Mouse (Mus musculus): ENCODE results near the gene Erc2. TPM values are rescaled to one million over a fixed set of nuclear protein-coding genes. Genes with fewer than 3 reads are reported as not detected.

Erc2 gene
- total RNA-seq, 2 experiments from 2014 or later, result 202 to 240 TPM

DNA sequence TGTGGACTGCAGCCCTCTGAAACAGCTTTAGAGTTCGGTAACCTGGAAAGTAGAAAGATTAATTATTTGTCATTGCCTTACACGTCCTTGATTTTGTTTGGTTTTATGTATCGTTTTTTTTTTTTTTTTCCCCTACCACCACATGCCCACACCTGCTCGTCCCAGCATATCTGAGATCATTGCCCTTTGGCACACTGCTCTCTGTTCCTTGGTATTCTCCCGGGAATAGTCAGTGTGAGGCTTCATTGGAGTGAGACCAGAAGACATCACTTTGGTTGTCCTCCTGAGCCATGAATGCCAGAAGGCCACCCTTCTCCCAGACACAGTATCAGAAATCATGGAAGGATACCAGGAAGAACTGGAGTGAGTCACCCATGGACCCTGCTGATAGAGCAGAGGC, 681.9 kb downstream of the Erc2 start:
- intact Hi-C loops (cut with DNase I), result no loop called here

GRCm38 (mm10) chr14:28308661-28309060, 686.4 kb downstream of the Erc2 start:
- DNase-seq (ENCODE audit: low spot score in 2 of 2), result no peak
- intact Hi-C loops (cut with DNase I), result no loop called here

More for the DNA sequence above, 681.9 kb downstream of the Erc2 start:
- no peak for DNase-seq (ENCODE audit: low spot score in 2 of 2)

DNA sequence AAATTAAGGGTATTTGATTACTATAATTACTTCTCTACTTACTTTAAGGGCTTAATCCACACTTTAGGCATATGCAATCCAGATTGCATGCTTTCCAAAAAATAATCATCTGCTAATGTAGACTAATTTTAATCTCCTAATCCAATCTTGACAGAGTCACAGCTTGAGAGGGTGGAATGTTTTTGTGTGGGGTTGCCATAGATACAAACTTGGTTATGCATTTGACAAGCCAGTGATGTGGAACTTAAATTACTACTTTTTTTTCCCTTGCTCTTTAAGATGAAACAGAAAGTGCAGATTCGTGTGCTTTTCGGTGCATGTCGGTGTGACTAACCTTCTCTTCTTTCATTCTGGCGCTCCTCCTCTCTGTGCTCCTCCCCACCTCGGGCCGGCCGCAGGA, 694.6 kb downstream of the Erc2 start:
- DNase-seq (ENCODE audit: low spot score in 2 of 2), result no peak
- intact Hi-C loops (cut with DNase I), result no loop called here

- intact Hi-C loops (cut with DNase I), result no loop called here
- DNase-seq (ENCODE audit: low spot score in 2 of 2), result no peak
Measured at GRCm38 (mm10) chr14:28321916-28322534, 699.8 kb downstream of the Erc2 start.

- DNase-seq (ENCODE audit: low spot score in 2 of 2), result no peak
- intact Hi-C loops (cut with DNase I), result no loop called here
Measured at GRCm38 (mm10) chr14:28323243-28323642, 701.0 kb downstream of the Erc2 start.

GRCm38 (mm10) chr14:28323727-28324126, 701.5 kb downstream of the Erc2 start:
- intact Hi-C loops (cut with DNase I), result no loop called here

DNA sequence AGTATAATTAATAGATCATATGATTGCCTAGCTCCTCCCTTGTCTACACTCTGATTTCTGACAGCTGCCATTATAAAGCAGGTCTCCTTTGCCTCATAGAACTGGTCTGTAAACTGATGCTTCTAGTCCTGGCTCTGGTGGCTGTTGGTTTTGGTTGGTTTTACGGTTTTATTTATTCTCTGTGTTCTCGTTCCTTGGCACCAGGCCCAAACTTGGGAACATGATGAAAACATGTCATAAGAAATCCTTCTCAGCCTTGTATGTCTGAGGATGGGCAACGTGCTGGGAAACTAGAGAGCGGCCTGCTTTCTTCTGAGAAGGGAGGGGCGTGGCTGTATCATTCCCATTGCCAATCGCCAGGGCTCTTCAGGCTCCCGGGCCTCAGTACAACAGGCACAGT, 704.2 kb downstream of the Erc2 start:
- DNase-seq (ENCODE audit: low spot score in 2 of 2), result no peak
- intact Hi-C loops (cut with DNase I), result no loop called here

More at GRCm38 (mm10) chr14:28323727-28324126, 701.5 kb downstream of the Erc2 start:
- no peak for DNase-seq (ENCODE audit: low spot score in 2 of 2)

DNA sequence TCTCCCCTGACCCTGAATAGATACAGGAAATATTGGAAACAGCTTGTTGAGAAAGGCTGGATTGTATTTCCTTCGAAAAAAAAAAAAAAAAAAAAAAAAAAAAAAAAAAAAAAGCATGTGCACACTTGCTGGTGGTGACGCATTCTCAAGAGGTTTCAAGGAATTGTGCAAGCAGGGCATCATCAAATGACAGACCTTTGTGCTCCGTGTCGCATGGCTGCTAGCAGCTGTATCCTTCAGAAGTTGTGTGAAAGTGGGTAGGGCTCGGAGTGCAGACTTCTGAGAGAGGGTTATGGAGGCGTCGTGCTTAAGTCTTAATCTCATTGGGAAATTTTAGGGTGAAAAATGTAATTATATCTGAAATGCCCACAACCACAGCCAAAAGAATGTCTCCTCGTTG, 706.3 kb downstream of the Erc2 start:
- intact Hi-C loops (cut with DNase I), result no loop called here
- DNase-seq (ENCODE audit: low spot score in 2 of 2), result no peak

DNA sequence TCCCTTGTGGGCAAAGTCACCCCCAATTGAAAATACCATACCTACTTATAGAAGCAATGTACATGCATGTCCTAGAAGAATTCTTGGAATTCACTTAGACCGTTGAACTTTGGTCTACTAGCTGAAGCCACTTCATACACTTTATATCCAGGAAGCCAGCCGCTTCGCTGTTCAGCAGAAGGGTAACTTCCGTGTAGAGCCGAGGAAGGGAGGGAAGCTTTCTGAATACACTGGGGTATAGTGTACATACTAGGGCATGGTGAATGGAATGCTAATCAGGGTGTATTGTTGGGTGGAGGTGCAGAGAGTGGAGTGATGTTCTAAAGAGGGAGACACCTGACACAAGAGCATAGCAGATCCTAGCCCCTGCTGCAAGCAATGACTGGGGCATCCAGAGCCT, 708.9 kb downstream of the Erc2 start:
- no peak for DNase-seq (ENCODE audit: low spot score in 2 of 2)
- intact Hi-C loops (cut with DNase I), result no loop called here

- intact Hi-C loops (cut with DNase I), result no loop called here
- no peak for DNase-seq (ENCODE audit: low spot score in 2 of 2)
Measured at GRCm38 (mm10) chr14:28332351-28332953, 710.2 kb downstream of the Erc2 start.

DNA sequence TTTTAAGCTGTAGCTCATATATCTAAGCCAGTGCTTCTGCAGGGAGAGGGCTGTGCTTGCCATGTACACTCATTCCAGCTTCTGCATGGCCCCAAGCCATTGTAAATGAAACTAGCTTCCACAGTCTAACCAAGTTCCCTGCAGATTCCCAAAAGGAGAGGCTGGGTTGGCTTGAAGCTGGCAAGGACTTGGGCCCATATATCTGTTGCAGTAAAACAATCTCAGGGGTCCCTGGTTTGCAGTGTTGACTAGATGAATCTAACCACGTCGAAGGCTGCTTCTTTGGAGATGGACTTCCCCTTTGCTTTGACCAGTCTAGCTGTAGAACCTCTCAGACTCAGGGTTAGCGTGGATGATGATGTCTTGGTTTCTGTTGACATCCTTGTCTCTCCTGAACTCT, 716.9 kb downstream of the Erc2 start:
- DNase-seq (ENCODE audit: low spot score in 2 of 2), result no peak
- intact Hi-C loops (cut with DNase I), result no loop called here

DNA sequence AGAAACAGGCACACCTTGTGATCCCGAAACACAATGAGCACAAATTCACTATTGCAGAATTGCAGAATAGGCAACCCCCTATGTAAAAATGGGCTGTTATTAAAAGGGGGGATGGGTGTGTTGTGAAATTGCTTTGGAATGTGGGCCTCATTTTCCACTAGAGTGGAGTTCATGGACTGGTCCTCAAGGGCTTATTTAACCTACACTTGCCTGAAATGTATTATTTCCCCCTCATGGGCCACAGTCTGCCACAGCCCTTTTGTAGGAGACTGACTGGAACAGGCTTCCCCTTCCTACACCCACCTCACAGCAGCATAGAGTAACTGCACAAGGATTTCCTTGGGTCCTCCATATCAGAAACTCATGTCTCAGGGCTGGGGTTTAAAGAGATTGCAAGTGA, 726.9 kb downstream of the Erc2 start:
- no peak for DNase-seq (ENCODE audit: low spot score in 2 of 2)
- intact Hi-C loops (cut with DNase I), result no loop called here

DNA sequence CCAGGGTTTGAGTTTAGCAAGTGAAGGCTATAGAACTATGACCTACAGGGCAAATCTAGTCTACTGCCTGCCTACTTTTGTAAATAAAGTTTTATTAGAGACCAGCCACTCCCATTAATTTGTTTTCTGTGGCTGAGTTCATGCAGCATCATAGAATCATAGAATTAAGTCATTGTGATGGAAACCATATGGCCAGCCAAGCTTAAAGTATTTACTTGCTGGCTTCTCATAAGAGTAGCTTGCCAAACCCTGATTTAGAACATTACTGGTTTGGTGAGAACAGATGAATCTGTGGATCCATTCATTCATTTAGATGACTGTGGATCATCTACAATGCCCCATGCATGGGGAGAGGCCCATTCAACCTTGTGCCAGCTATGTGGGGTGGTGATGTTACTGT, 733.8 kb downstream of the Erc2 start:
- intact Hi-C loops (cut with DNase I), result no loop called here
- no peak for DNase-seq (ENCODE audit: low spot score in 2 of 2)

DNA sequence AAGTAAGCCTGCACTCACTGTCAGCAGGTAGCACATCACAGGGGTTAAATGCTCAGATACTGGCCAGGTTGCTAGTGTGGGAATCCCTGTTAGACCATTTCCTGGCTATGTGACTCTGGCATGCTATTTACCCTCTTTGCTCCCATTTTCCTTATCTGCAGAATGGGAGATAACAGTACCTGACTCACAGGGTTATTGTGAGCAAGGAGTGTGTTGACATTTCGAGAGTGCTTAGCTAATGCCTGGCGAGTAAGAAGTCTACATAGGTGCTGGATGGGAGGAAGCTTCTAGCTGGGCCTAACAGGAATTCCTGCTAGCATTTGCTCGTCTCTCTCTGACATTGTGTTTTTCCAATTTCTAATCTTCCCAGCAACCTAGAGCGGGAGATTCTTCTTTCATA, 737.3 kb downstream of the Erc2 start:
- no peak for DNase-seq (ENCODE audit: low spot score in 2 of 2)
- intact Hi-C loops (cut with DNase I), result no loop called here

- no peak for DNase-seq (ENCODE audit: low spot score in 2 of 2)
- intact Hi-C loops (cut with DNase I), result no loop called here
Measured at GRCm38 (mm10) chr14:28359983-28360382, 737.8 kb downstream of the Erc2 start.

GRCm38 (mm10) chr14:28362336-28362735, 740.1 kb downstream of the Erc2 start:
- intact Hi-C loops (cut with DNase I), result no loop called here
- DNase-seq (ENCODE audit: low spot score in 2 of 2), result no peak

DNA sequence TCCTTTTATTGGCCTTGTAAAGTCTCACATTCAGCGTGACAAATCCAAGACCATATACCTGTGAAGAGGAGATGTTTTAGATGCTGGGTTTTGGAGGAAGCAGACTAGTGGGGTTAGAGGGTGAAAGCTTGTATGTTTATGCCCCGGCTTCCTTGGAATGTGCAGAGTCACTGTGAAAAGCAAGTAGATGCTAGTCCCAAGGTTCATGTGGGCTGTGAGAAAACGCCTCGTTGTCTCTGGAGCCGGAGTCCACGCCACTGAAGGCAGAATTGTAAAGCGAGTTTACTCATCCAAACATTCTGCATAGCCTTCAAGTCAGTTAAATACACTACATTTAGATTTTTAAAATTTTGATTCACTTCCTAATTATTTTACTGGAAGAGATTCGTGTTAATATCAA, 748.5 kb downstream of the Erc2 start:
- no peak for DNase-seq (ENCODE audit: low spot score in 2 of 2)
- intact Hi-C loops (cut with DNase I), result no loop called here

- no peak for DNase-seq (ENCODE audit: low spot score in 2 of 2)
- intact Hi-C loops (cut with DNase I), result no loop called here
Measured at GRCm38 (mm10) chr14:28371651-28372050, 749.4 kb downstream of the Erc2 start.

DNA sequence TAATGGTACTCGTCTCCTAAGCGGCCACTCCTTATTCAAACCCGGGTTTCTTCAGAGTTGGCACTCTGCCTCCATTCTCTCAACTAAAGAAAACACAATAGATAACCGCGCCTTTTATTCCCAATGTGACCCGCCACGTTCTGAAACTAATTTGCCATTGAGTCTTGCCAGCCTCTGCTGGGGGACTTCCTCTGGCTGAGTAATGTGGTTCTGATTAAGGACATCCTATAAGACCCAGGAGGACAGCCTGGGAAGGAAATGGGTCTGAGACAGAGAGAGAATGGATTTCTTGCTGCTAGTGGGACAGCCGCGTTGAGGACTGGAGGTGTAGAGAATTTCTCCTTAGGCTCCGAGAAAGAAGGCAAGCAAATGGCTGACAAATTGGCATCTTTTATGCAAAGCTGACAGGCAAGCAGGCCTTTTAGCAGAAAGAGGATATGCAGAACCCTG, 753.4 kb downstream of the Erc2 start:
- intact Hi-C loops (cut with DNase I), result no loop called here
- DNase-seq (ENCODE audit: low spot score in 2 of 2), result no peak

DNA sequence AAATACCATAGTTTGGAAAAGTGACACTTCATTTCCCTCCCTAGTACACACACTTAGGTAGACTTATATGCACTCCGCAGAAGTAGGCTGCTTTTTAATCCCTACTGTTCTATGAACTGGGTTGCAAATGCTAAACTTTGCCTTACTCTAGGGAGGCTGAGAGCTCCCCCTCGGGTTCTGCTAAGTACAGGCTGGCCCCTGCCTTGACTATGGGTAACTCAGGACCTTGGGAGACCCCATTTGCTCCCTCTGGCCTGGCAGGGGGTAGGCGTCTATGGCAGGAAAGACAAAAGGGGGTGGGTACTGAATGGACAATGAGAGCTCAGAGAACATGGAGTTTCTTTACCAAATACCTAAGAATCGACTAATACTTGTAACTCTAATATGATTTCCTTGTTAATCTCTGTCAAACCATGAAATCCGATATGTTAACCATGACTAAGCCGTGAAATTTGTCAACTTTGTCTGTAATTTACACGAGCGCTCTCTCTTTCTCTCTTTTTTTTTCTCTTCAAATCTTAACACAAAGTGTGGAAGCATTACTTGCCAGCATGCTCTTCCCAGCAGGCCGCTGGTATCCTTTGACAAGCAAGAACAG, 754.1 kb downstream of the Erc2 start:
- DNase-seq (ENCODE audit: low spot score in 2 of 2), result no peak
- intact Hi-C loops (cut with DNase I), result no loop called here

DNA sequence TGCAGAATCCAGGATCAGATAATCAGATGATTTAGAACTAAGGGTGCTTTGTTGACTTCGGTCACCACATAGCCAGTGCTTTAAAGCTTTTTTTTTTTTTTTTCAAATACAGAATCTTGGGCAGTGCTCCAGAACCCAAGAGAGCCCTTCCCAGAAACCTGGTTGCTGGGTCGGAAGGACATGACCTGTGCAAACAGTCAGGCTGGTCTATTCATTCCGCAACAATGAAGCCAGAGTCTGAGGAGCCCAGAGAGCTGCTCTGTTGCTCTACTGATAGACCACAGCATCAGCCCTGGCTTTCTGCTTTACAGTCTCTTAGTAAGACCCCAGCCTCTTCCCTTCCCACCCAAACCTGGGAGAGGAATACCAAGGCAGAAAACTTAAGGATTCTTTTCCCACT, 755.3 kb downstream of the Erc2 start:
- DNase-seq (ENCODE audit: low spot score in 2 of 2), result no peak
- intact Hi-C loops (cut with DNase I), result no loop called here

Measured in left cerebral cortex, postnatal 36 days (tissue).